Mouse (Mus musculus) right cerebral cortex, adult 18-20 months (tissue): ENCODE measurements around the gene Exosc5.

ENCODE experiments used
- DNase-seq: peaks from one replicate; pipeline ENCODE4 v3.0.0; 2022; ENCODE audit warnings: mixed read lengths

The Exosc5 gene

GRCm38 (mm10) chr7:25639754-25640153 lies 19.2 kb upstream of the Exosc5 start:
- DNase-seq = peak; percentile 49

DNA sequence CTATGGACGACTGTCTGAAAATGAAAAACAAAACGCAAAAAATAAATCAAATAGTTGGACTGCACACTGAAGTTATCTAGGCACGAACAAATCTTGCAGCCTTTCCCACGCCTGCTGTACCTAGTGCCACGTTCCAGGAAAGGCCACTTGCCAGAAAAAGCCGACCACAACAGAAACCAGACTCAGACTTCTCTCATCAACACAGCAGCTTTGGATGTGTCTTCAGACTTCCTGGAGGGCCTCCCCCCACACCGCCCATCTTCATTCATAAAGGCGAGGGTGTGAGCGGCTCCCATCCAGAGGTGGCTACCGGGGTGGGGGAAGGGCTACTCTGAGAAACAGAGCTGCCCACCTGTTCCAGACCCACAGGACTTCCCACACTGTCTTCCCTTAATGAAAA lies 14.8 kb upstream of the Exosc5 start:
- no peak for DNase-seq

- no peak for DNase-seq
Observed at GRCm38 (mm10) chr7:25644631-25645030, 14.3 kb upstream of the Exosc5 start.

GRCm38 (mm10) chr7:25645074-25645473 lies 13.9 kb upstream of the Exosc5 start:
- DNase-seq = no peak

DNA sequence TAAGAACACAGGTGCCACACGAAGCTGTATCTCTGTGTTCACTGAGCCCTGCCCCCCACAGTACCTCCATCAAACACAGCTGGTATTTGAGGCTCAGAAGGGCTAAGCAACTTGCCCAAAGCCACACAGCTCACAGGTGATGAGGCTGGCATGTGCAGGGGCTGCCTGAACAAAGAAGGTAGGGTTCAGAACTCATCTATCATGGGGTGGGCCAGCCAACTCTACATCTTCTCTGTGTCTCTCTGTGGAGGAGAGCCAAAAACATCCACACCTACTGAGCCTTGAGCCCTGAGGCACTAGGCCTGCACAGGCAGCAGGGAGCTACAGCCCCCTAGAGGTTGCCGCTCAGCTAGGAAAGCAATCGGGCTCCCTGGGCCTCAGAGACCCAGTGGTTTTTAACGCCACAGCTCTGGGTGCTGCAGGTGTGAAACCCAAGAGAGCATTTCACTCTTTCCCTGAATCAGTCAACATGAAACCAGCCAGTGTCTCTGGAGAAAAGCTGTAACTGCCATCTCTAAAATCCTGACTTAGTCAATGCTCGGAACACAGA lies 11.3 kb upstream of the Exosc5 start:
- no peak for DNase-seq

- no peak for DNase-seq
Observed at GRCm38 (mm10) chr7:25649839-25650238, 9.1 kb upstream of the Exosc5 start.

DNA sequence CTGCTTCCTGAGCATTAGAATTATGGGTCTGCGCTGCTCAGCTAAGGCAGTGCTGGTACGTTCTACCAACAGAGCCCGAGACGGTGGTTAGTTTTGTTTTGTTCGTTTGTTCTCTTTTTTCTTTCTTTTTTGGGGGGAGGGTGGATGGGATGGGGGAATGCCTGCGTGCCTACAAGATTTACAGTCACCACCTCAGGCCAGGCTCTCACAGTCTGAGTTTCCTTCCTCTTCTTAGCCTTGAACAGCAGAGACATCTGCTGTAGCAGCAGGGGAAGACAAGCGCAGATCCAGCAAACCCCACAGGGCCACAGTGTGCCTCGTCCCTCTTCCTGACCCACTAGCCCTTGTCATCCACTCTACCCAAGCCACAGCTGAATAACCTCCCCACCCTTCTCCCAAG lies 7.7 kb upstream of the Exosc5 start:
- no peak for DNase-seq

DNA sequence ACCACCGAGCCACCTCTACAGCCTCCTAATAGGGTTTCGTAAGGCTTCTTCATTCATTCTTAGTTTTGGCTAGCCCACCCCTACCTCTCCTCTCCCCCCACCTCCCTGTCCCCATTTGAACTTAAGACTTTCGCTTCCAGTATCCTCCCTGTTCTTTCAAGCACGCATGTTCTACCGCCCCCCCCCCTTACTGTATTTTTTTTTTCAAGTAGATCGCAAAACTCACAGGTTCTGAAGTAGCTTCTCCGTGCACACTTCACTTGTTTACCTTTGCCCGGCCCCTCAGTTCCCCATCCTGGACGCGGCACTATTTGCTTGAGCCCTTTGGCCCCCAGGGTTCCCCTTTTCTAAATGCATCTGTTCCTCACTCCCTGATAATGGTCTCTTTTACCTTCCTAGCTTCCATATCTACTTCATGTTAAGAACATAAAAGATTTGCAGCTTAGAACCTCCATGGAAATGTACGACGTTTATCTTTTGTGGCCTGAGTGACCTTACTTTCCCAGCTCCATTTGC lies 6.7 kb upstream of the Exosc5 start:
- DNase-seq = no peak

GRCm38 (mm10) chr7:25655601-25656428 lies 3.1 kb upstream of the Exosc5 start:
- DNase-seq = no peak

DNA sequence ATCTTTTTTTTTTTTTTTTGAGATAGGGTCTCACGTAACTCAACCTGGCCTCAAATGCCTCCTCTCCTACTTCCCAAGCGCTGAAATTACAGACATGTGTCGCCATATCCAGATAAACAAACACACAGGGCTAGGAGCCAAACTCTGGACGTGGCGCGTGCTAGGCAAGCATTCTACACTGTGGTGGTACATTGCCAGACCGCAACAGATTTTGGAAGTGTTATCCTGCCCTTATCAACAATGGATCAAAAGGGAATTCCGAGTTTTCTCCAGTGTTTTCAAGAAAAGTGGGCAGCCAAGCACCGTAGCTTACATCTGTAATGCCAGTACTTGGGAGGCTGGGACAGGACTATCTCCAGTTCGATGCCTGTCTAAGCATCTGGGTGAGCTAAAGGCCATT lies 1.2 kb upstream of the Exosc5 start:
- DNase-seq = no peak

- no peak for DNase-seq
Observed at GRCm38 (mm10) chr7:25666381-25666780, 7.4 kb downstream of the Exosc5 start.

DNA sequence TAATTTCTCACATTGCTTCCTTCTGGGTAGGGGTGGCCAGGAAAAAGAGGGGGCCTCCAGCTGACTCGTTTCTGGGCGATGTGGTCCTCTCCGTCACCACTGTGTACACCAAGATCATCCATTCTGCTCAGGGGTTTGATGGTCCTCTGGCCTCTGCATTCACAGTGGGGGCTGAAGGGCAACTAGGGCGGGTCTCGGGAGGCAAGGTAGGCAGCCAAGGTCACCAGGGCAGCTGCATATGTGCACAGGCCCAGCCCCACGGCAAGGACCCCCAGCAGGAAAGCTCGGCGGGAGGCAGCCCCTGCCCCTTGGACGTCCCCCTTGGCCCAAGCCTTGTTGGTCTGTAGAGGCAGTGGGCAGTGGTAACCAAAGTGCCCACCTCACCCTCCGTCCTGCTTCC lies 10.2 kb downstream of the Exosc5 start:
- DNase-seq = no peak

- no peak for DNase-seq
Observed at GRCm38 (mm10) chr7:25669631-25670030, 10.7 kb downstream of the Exosc5 start.

DNA sequence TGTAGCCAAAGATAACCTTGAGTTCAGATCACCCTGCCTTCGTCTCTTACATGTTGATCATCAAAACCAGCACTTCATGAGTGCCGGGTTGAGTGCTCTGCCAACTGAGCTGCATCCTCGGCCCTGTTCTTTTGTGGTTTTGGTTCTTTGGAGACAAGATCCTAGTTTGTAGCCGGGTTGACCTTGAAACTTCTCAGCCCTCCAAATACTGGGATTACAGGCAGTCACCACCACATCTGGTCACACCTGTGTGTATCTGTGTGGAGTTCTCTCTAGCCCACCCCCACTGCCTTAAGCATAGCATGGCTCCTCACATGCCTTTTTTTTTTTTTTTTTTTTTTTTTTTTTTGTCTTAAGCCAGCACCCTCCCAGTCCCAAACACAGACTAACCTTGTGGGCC lies 11.1 kb downstream of the Exosc5 start:
- DNase-seq = no peak

GRCm38 (mm10) chr7:25671686-25672085 lies 12.7 kb downstream of the Exosc5 start:
- no peak for DNase-seq

GRCm38 (mm10) chr7:25672442-25672841 lies 13.5 kb downstream of the Exosc5 start:
- DNase-seq = no peak

DNA sequence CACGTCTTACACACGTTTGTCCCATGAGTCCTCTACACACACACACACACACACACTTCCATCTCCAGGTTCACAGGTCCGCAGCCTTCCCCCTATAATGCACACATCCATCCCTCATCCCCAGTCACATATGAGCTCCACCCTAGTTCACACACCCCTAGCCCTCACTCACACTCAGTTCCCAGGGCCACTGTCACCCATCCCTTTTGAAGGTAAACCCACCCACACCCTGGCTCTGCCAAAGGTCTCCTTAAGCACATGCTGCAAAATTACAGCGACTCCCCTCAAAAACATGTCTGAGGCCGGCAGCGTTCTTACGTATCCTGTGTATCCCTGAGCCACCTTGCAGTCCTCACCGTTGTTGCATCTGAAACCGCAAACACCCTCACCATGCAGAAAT lies 15.3 kb downstream of the Exosc5 start:
- DNase-seq = no peak

GRCm38 (mm10) chr7:25674719-25675300 lies 15.8 kb downstream of the Exosc5 start, which contains the start of gene Tmem91:
TSS of gene Tmem91 (minus strand) at chr7:25675166.
- no peak for DNase-seq

DNA sequence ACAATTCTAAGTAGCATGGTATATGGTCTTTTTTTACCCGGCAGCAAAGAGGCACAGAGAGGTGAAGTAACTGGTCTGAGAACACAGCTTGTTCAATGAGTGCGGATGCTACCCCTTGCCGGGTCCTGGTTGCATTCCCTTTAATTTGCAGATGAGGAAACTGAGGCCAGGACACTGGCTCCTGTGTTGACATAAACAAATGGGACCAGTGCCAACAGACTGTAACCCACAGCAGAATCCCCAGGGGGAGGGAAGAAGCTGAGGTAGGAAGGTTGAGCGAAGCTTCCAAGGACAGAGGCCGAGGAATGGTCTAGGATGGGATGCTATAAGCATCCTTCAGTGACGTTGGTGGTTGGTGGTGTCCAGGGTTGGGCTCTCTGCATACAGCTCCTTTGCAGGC lies 16.4 kb downstream of the Exosc5 start:
- DNase-seq = no peak

GRCm38 (mm10) chr7:25676085-25676781 lies 17.3 kb downstream of the Exosc5 start:
- peak; percentile 93 for DNase-seq

GRCm38 (mm10) chr7:25677013-25677412 lies 18.0 kb downstream of the Exosc5 start:
- no peak for DNase-seq

- no peak for DNase-seq
Observed at GRCm38 (mm10) chr7:25679971-25680370, 21.0 kb downstream of the Exosc5 start.

DNA sequence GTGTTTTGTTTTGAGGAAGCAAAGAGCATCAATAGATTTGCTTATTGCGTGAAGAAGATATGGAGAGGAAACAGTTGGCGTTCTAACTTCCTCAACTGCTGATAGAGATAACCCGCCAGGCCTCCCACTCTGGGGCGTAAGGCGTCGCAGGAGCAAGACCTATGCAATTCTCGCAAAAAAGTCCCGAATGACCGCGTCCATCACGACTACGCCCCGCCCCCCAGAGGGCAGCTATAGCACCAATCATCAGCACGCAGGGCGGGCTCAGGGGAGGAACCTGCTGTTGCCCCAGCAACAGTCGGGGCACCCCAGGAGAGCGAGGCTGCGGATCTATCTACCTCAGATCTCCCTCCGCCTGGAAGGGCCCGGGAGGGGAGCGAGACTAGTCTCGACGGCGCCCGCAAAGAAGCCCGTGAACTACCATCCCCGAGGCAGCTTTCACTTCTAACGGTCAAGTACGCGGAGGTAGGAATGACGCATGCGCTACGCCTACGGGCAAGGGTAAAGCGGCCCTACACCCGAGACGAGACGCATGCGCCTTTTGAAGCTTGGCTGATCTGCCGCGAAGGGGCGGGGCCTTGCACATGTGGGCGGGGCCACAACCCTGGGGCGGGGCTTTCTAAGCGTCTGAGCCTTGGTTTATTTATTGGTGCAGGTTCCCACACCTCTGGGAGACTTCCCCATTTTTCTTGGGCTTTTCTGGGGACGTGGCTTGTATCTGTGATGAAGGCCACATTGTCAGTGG lies 21.7 kb downstream of the Exosc5 start, which contains the start of gene B9d2:
TSS of gene B9d2 (plus strand) at position 267 of the 745 bp plus-strand sequence.
- peak; percentile 94 for DNase-seq
